Mouse (Mus musculus) gastrocnemius, postnatal 10 days (tissue): ENCODE results near the gene Cdr2l. TPM values are rescaled to one million over a fixed set of nuclear protein-coding genes. Genes with fewer than 3 reads are reported as not detected.

Source experiments
- total RNA-seq, 2 experiments: library from RNA; stranded (reverse); gene quantifications; 2 replicates each; pipeline ENCODE4 v1.2.3; 2021

The Cdr2l gene
- total RNA-seq, 2 experiments from 2014 or later: 9.8 to 17.0 TPM

Other genes starting within 250 kb of the Cdr2l start
- gene Cd300lf, start 247.9 kb upstream of the Cdr2l start, total RNA-seq: under 1 TPM in 1 of 2 experiments, not detected in 1; 0.34 TPM
- gene Slc9a3r1, start 218.6 kb upstream of the Cdr2l start, total RNA-seq: 1 to 10 TPM; 6.5 to 8.3 TPM
- gene Tmem104, start 194.4 kb upstream of the Cdr2l start, total RNA-seq: 1 to 10 TPM; 3.9 to 6.4 TPM
- gene Nat9, start 194.1 kb upstream of the Cdr2l start, total RNA-seq: 10 to 100 TPM; 13.7 to 14.8 TPM
- under 1 TPM; 0.05 to 0.16 TPM for gene Grin2c, start 114.7 kb upstream of the Cdr2l start, total RNA-seq
- 1 to 10 TPM; 5.0 to 5.7 TPM for gene Fdxr, start 104.9 kb upstream of the Cdr2l start, total RNA-seq
- gene Fads6, start 84.3 kb upstream of the Cdr2l start, total RNA-seq: 1 to 10 TPM in 1 of 2 experiments, under 1 TPM in 1; 0.86 to 1.1 TPM
- not detected for gene Otop2, start 74.8 kb upstream of the Cdr2l start, total RNA-seq
- gene Ush1g, start 59.9 kb upstream of the Cdr2l start, total RNA-seq: under 1 TPM; 0.09 to 0.16 TPM
- gene Otop3, start 47.2 kb upstream of the Cdr2l start, total RNA-seq: not detected
- gene Hid1, start 14.2 kb upstream of the Cdr2l start, total RNA-seq: 1 to 10 TPM; 5.7 to 6.1 TPM
- 100 to 1,000 TPM in 1 of 2 experiments, 10 to 100 TPM in 1; 89.1 to 100 TPM for gene Mrpl58, start 21.8 kb downstream of the Cdr2l start, total RNA-seq
- gene Atp5h, start 38.0 kb downstream of the Cdr2l start, total RNA-seq: 1,000 to 10,000 TPM; 1,026 to 1,088 TPM
- gene Kctd2, start 38.2 kb downstream of the Cdr2l start, total RNA-seq: 10 to 100 TPM; 16.2 to 19.4 TPM
- not detected for gene Trim80, start 58.6 kb downstream of the Cdr2l start, total RNA-seq
- not detected for gene Slc16a5, start 80.6 kb downstream of the Cdr2l start, total RNA-seq
- 1 to 10 TPM; 1.2 to 2.4 TPM for gene Armc7, start 93.8 kb downstream of the Cdr2l start, total RNA-seq
- gene Nt5c, start 109.9 kb downstream of the Cdr2l start, total RNA-seq: 10 to 100 TPM; 17.3 to 19.0 TPM
- 100 to 1,000 TPM; 132 to 134 TPM for gene Jpt1, start 132.5 kb downstream of the Cdr2l start, total RNA-seq
- 100 to 1,000 TPM; 182 to 195 TPM for gene Sumo2, start 154.4 kb downstream of the Cdr2l start, total RNA-seq
- 10 to 100 TPM; 23.5 to 33.2 TPM for gene Nup85, start 182.5 kb downstream of the Cdr2l start, total RNA-seq
- gene Mrps7, start 222.0 kb downstream of the Cdr2l start, total RNA-seq: 10 to 100 TPM; 61.1 to 71.6 TPM
- gene Gga3, start 222.1 kb downstream of the Cdr2l start, total RNA-seq: 10 to 100 TPM in 1 of 2 experiments, 1 to 10 TPM in 1; 9.3 to 21.6 TPM
- gene Mif4gd, start 231.1 kb downstream of the Cdr2l start, total RNA-seq: 10 to 100 TPM; 38.3 to 38.7 TPM
- gene Slc25a19, start 246.4 kb downstream of the Cdr2l start, total RNA-seq: 10 to 100 TPM; 39.7 to 40.0 TPM